Mouse (Mus musculus): ENCODE measurements around the gene Gadl1.

DNA sequence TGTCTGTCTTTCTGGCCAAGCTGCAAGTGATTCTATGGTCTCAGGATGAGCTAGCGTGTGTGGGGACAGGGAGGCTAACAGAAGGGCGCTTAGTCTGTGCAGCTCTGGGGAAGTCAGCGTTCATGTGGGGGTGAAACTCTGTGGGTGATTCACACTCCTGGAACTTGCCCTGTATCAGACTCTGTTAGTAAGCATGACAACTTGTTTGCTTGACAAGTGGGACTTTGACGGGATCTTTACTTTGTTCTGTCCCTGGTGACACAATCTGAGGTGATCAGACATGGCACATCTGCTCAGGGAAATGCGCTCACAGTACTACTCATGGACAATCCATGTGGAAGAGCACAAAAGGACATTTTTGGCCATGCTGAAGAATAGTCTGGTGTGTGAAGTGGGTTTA, 178.0 kb downstream of the Gadl1 start:
- TF ChIP-seq CTCF (IDR thresholded peaks at IDR 0.05; ENCODE audit: low read depth, low read length) (no peak), POLR2A (IDR thresholded peaks at IDR 0.05; ENCODE audit: insufficient read depth, low read length) (no peak), EP300 (IDR thresholded peaks at IDR 0.05; ENCODE audit: insufficient read depth, low read depth, low read length) (no peak)
